14 mouse cellular contexts compared by ENCODE assay signal in the genomic region with DNA sequence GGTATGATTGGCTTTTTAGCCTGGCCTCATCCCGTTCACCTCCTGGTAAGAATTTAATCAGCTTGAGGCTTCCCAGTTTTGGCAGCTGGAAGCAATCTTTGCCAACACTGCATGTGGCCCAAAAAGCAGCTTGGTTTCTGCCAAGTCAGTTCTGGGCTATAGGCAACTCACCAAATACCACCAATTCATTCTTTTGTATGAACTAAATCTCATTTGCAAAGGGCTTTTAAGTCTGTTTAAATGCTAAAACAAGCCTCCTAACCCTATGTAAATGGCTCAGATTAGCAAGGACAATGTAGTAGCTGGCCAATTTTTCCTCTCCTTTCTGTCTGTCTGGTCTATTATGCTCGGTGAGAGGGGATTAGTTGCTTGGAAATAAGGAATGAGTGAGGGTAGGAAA.
DNase-seq lines count a peak whose midpoint lies in the region; ATAC-seq and TF ChIP-seq lines count a peak whose summit lies in the region.
"Had no signal": no experiment of that assay in that cellular context is flagged by ENCODE, and none has a peak within 500 bp of the region (broad histone marks: within the 10 kb centered on the region; RNA-seq: fewer than 3 reads in every experiment).

No protein-coding gene starts in this region.

- peaks cover 4% of the 10 kb centered on the region; the same call in 1 of the 2 replicates for H3K36me3 ChIP-seq in ES-Bruce4 (ENCODE audit: control insufficient read depth, insufficient read depth, low read length, poor library complexity, severe bottlenecking)
- H3K36me3 ChIP-seq in embryonic facial prominence, embryonic 11.5 days (replicated peaks; ENCODE audit: control insufficient read depth, insufficient read depth, low read depth, low read length): no peaks in the 10 kb centered on the region
- H3K36me3 ChIP-seq in hindbrain, postnatal 0 days (ENCODE audit: insufficient read depth, low read length): no peaks in the 10 kb centered on the region
- H3K36me3 ChIP-seq: embryonic facial prominence, embryonic 13.5 days; G1E; heart, embryonic 15.5 days; liver, embryonic 13.5 days had no signal

- no peak for TF ChIP-seq CTCF in ES-Bruce4 (IDR thresholded peaks at IDR 0.05; ENCODE audit: low read depth, low read length)
- TF ChIP-seq CTCF in hindbrain, postnatal 0 days (IDR thresholded peaks at IDR 0.05; ENCODE audit: low read depth): no peak

- no peak for TF ChIP-seq EP300 in ES-Bruce4 (IDR thresholded peaks at IDR 0.05; ENCODE audit: insufficient read depth, low read depth, low read length)

- H3K4me2 ChIP-seq in embryonic facial prominence, embryonic 11.5 days (ENCODE audit: low read depth, low read length): no peak overlapping the region
- no peak overlapping the region for H3K4me2 ChIP-seq in hindbrain, postnatal 0 days (ENCODE audit: low read depth, low read length)
- H3K4me2 ChIP-seq: embryonic facial prominence, embryonic 13.5 days; heart, embryonic 15.5 days; liver, embryonic 13.5 days had no signal

- no peak overlapping the region for H3K4me3 ChIP-seq in ES-Bruce4 (ENCODE audit: low read depth, low read length)
- H3K4me3 ChIP-seq in embryonic facial prominence, embryonic 11.5 days (ENCODE audit: low read depth, low read length): no peak overlapping the region
- no peak overlapping the region for H3K4me3 ChIP-seq in hindbrain, postnatal 0 days (ENCODE audit: low read length)
- H3K4me3 ChIP-seq: embryonic facial prominence, embryonic 13.5 days; heart, embryonic 15.5 days; liver, embryonic 13.5 days had no signal

- 25% methylated on average over 2 of the region's 2 CpGs for WGBS in embryonic facial prominence, embryonic 11.5 days
- 30% methylated on average over 2 of the region's 2 CpGs for WGBS in hindbrain, postnatal 0 days

- ATAC-seq in embryonic facial prominence, embryonic 11.5 days (replicated peaks; ENCODE audit: insufficient number of reproducible peaks, low FRiP score, low TSS enrichment, low read depth): no peak
- peak; percentile 53; the same call in 1 of the 2 replicates for ATAC-seq in hindbrain, postnatal 0 days
- ATAC-seq: intestine, embryonic 16.5 days had no signal

- TF ChIP-seq POLR2A in ES-Bruce4 (IDR thresholded peaks at IDR 0.05; ENCODE audit: insufficient read depth, low read length): no peak

- no peak overlapping the region for H3K9ac ChIP-seq in ES-Bruce4 (ENCODE audit: low read depth, poor library complexity, severe bottlenecking)
- H3K9ac ChIP-seq in embryonic facial prominence, embryonic 11.5 days (replicated peaks; ENCODE audit: low read length): no peak overlapping the region
- H3K9ac ChIP-seq in hindbrain, postnatal 0 days (replicated peaks; ENCODE audit: low read length): no peak overlapping the region
- H3K9ac ChIP-seq: embryonic facial prominence, embryonic 13.5 days; heart, embryonic 15.5 days; liver, embryonic 13.5 days had no signal

- H3K9me3 ChIP-seq in ES-Bruce4 (replicated peaks; ENCODE audit: control insufficient read depth, insufficient read depth, low read length, poor library complexity, severe bottlenecking): peaks cover 34% of the 10 kb centered on the region
- H3K9me3 ChIP-seq in embryonic facial prominence, embryonic 11.5 days (replicated peaks; ENCODE audit: control insufficient read depth, low read length): no peaks in the 10 kb centered on the region
- no peaks in the 10 kb centered on the region for H3K9me3 ChIP-seq in hindbrain, postnatal 0 days (ENCODE audit: low read length)
- H3K9me3 ChIP-seq: G1E; heart, embryonic 15.5 days; liver, embryonic 13.5 days had no signal

- peak; percentile 63 to 76 for DNase-seq in cerebellum, postnatal 10 days
- DNase-seq in cerebellum, adult 11-12 months: no peak
- DNase-seq in embryonic facial prominence, embryonic 11.5 days (ENCODE audit: low spot score): peak; percentile 41
- peak; percentile 64 for DNase-seq in hindbrain, postnatal 0 days (ENCODE audit: low spot score)
- no peak for DNase-seq in adrenal gland, adult 2 months
- no peak for DNase-seq in kidney, postnatal 36 days
- no peak for DNase-seq in urinary bladder, adult 18-20 months (ENCODE audit: low spot score in 2 of 2)
- DNase-seq: liver, embryonic 13.5 days; lung, postnatal 36 days had no signal

- H3K4me1 ChIP-seq in ES-Bruce4 (ENCODE audit: control insufficient read depth, insufficient read depth, low read length): peaks cover 2% of the 10 kb centered on the region
- H3K4me1 ChIP-seq in embryonic facial prominence, embryonic 11.5 days (ENCODE audit: control insufficient read depth, insufficient read depth, low read length): no peaks in the 10 kb centered on the region
- no peaks in the 10 kb centered on the region for H3K4me1 ChIP-seq in hindbrain, postnatal 0 days (ENCODE audit: insufficient read depth, low read length)
- H3K4me1 ChIP-seq: embryonic facial prominence, embryonic 13.5 days; heart, embryonic 15.5 days; liver, embryonic 13.5 days had no signal

- no peaks in the 10 kb centered on the region for H3K27me3 ChIP-seq in ES-Bruce4 (ENCODE audit: control insufficient read depth, insufficient read depth, low read length, poor library complexity, severe bottlenecking)
- H3K27me3 ChIP-seq in embryonic facial prominence, embryonic 11.5 days (ENCODE audit: control insufficient read depth, insufficient read depth, low read length): no peaks in the 10 kb centered on the region
- no peaks in the 10 kb centered on the region for H3K27me3 ChIP-seq in hindbrain, postnatal 0 days (ENCODE audit: insufficient read depth, low read length)
- H3K27me3 ChIP-seq: embryonic facial prominence, embryonic 13.5 days; heart, embryonic 15.5 days; liver, embryonic 13.5 days had no signal

- H3K27ac ChIP-seq in ES-Bruce4 (ENCODE audit: insufficient read depth, low read length): peak overlapping the region; percentile 88
- no peak overlapping the region for H3K27ac ChIP-seq in embryonic facial prominence, embryonic 11.5 days (replicated peaks; ENCODE audit: low read depth, low read length)
- H3K27ac ChIP-seq in hindbrain, postnatal 0 days: no peak overlapping the region
- H3K27ac ChIP-seq: embryonic facial prominence, embryonic 13.5 days; heart, embryonic 15.5 days; liver, embryonic 13.5 days had no signal

Comparison
In these comparisons a context has a peak if more than half of its experiments do, and no peak if none do; other contexts are left out.
1. DNase-seq: peak in cerebellum, postnatal 10 days (2 of 2), embryonic facial prominence, embryonic 11.5 days (single experiment) and hindbrain, postnatal 0 days (single experiment); none in cerebellum, adult 11-12 months (single experiment), adrenal gland, adult 2 months (single experiment), kidney, postnatal 36 days (0 of 2) and urinary bladder, adult 18-20 months (0 of 2).